Mouse (Mus musculus) large intestine, adult 2 months (tissue): ENCODE measurements around the gene Vkorc1. TPM values are rescaled to one million over a fixed set of nuclear protein-coding genes. Genes with fewer than 3 reads are reported as not detected.

ENCODE experiments used
- DNase-seq: peaks from one replicate; pipeline ENCODE4 v3.0.0-alpha.2; 2012; ENCODE audit warnings: low read depth, low spot score
- whole genome bisulfite sequencing: fragments of 180-500 bp; shearing (Covaris S2); methylation state at CpG from one replicate; pipeline ENCODE4 v1.1.7; 2018; 5-methylcytosine and 5-hydroxymethylcytosine counted together
- polyA plus RNA-seq: library from polyadenylated mRNA; depleted of rRNA; stranded (reverse); fragments of >200 nt; gene quantifications from 2 replicates; pipeline ENCODE4 v1.2.3, GENCODE M21; 2012; rRNA removed

The Vkorc1 gene
- polyA plus RNA-seq, 1 experiment = 83.9 TPM

DNA sequence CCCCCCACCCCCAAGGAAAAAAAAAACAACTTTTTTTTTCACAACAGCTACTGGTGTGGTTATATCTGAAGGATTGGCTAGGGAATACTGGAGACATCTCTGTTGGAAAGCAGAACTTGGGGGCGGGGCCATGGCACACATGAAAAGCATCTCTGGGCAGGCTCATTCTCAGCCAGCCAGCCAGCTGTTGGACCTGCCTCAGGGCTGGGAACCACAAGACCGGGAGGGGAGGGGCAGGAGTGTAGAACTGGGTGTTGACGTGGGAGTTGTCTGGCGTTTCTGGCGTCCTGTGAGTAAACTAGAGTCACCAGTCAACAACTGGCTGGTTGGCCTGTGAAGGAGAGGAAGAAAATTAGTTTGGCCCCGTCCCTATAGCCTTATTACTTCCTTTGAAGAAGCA, 9.5 kb downstream of the Vkorc1 start:
- no peak for DNase-seq
- WGBS = 23% methylated on average over 6 of the region's 6 CpGs

DNA sequence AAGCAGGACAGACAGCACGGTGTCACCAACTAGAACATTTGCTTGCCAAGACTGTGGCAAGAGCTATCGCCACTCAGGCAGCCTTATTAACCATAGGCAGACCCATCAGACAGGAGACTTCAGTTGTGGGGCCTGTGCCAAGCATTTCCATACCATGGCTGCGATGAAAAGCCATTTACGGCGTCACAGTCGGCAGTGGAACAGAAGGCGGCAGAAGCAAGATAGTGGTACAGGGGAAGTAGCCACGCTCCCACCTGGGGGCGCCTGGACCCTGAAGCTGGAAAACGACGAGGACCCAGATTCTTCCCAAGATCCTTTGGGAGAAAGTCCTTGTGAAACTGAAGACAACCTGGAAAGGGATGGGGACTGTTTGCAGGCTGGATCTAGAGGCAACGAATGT, 15.0 kb downstream of the Vkorc1 start:
- WGBS = 83% methylated on average over 12 of the region's 12 CpGs
- DNase-seq = no peak

DNA sequence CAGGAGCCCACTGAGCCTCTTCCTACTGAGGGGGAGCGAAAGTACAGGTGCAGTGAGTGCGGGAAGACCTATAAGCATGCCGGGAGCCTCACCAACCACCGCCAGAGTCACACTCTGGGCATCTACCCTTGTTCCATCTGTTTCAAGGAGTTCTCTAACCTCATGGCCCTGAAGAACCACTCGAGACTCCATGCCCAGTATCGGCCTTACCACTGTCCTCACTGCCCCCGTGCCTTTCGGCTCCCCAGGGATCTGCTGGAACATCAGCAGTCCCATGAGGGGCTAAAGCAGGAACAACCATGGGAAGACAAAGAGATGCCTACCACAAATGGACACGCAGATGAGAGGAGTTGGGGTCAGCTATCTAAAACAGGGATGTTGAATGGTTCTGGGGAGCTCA, 16.1 kb downstream of the Vkorc1 start:
- WGBS = 94% methylated on average over 9 of the region's 9 CpGs
- no peak for DNase-seq

DNA sequence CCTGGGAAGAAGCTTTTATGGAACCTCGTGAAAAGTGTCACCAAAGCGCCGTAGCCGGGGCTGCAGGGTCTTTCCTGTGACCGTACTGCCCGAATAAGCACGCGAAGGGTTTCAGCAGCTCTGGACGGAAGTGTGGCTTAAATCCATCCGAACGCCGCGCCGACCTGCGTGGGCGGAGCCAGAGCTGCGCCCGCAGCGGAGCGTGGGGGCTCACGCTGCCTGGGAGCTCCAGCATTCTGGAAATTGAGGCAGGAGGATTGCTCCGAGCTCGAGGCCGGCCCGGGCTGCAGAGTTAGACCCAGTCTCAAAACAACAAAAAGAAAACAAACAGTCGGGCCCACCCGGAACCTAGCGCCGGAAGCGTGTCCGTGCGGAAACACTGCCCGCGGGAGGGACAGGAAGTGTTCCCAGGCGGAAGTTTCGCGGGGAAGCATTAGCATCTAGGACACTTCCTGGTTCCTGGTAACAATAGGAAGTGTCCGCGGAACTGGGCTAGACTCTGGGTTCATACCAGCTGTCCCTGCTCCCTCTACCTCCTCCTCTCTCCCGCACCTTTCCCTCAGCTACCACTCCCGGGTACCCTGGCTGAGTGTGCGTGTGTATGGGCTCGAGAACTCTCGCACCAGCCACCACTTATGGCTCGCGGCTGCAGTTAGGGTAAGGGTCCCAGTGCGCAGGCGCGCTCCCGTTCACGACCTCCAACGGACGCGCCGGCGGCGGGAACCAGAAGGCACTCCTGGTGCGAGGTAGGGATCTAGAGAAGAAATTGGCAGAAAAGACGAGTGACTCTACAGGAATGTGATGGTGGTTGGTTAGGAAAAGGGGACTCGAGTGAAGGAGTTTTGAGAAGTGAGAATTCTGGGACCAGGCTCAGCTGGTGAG, 18.7 kb downstream of the Vkorc1 start, which contains the start of gene Zfp668:
Gene Zfp668 (minus strand): TSS at position 362 of the 882 bp plus-strand sequence.
- WGBS = under 1% methylated on average over 60 of the region's 60 CpGs
- DNase-seq = peak; percentile 73

DNA sequence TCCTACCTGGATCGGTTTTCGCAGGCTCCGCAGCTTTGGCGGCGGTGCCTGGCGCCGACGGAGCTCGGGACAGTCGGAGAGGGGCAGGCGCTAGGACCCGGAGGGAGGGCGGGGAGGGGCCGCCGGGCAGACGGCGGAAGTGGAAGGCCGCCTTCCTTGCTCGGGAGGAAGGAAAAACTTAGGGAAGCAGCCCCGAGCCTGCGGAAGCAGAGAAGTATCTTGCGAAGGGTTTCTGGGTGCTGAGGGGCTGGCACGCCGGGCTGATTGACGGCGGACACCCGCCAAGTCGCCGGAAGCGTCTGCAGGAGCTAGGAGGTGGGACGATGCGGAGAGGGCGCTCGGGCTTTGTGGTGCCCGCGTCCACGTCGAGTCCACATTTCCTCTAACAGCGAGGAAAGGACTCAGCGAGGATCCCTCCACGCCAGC, 19.4 kb downstream of the Vkorc1 start, which contains the start of gene Zfp646:
Gene Zfp646 (plus strand): TSS at position 181 of the 426 bp plus-strand sequence.
- peak; percentile 57 for DNase-seq
- WGBS = under 1% methylated on average over 41 of the region's 41 CpGs

DNA sequence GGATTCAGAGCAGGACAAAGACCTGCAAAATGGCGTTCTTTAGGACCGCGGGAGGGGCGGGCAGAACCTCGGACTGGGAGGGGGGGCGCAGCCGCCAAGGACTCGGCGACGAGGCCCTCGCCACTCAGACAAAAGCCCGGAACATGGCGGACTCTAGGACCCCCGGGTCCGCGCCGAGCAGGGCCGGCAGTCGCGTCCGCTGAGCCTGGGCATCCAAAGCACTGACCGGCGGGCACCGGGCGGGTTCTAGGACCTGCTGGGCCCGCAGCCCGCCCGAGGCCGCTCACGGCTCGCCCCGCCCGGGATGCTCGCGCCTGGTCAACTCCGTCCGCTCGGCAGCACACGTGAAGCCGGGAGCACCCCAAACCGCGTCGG, 19.8 kb downstream of the Vkorc1 start:
- peak; percentile 73 for DNase-seq
- WGBS = under 1% methylated on average over 43 of the region's 43 CpGs

DNA sequence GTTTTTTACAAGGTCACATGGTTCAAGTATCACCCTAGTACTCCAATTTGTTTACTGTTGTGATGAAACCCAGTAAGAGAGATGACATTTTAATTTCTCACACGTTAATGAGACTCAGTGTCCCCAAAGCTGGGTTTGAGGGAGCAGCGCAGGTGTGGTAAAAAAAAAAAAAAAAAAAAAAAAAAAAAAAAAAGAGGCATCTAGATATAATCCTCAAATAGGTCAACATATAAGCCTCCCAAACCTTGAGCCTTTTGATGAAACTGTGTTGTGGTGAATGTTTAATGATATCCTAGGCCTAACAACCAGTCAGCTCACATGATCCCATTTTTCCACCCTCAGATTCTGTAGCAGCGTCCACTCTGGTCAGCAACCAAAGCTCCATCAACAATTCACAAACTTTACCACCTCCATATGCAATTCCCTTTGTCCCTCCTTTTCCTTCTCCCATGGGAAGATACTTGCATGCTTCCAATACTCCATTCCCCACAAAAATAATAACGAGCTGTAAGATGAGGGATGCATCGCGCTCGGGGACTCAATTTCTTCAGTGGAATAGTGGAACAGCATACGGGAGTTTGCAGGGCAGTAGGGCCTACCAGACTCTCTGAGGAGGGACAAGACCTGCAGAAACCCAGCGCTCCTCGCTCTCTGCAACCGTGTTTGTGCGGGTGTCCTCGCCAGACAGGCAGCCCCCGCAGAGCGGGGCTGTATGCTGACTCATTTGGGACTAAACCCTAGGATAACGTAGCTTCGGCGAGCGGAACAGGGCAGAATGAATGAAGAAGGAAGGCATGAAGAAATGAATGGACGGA, 20.4 kb downstream of the Vkorc1 start:
- WGBS = 3% methylated on average over 20 of the region's 20 CpGs
- no peak for DNase-seq

DNA sequence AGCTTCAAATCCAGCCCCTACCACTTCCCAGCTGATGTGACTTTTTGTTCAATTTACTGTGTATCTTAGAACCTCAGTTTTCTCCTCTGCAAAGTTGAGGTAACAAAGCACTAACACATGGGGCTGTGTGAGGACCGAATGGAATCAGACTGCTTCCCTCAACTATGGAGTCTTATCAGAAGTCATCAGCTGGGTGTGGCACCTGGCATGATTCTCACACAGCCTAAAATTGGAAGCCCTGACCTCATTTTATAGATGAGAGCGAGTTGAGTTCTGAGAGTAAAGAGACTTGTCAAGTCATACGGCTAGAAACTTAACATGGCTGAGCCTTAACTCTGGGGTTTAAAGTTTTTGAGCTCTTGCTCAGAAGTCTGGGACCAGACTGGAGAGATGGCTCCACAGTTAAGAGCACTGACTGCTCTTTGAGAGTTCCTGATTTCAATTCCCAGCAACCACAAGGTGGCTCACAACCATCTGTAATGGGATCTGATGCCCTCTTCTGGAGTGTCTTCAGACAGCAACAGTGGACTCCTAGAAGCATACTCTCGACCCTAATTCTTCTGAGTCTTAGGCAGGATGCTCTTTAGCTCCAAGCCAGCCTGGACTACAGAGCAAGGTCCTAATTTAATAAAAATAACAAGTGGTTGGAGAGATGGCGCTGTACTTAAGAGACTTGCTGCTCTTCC, 25.1 kb downstream of the Vkorc1 start:
- 53% methylated on average over 5 of the region's 5 CpGs for WGBS
- no peak for DNase-seq

DNA sequence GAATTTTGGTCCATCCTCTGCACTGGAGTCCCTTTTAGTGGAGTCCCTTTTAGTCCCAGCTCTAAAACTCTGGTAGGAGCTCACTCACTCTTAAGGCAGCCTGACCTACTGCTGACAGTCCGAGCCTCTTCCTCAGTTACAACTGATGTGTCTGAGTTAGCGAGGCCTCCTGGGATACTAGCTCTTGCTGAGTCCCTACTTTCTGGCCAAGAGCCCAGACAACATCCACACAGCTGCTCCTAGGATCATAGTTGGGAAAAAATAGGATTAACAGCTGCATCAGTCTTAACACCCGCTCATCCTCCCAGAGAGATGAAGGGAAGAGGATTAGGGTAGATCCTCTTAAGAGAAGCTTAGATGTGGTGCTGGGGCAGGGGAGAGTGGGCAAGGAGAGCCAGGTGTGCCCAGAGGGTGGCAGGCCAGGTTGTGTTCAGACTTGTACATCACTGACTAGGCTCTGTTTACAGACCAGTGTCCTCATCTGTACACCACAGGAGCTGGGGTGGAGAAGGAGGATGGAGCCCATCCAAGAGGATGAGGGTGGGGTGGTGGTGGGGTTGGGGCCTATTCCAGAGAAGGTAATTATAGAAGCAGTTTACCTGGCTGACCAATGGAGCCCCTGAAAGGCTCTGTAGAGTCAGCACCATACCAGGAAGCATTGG, 26.1 kb downstream of the Vkorc1 start:
- DNase-seq = no peak
- WGBS = 61% methylated on average over 3 of the region's 3 CpGs

DNA sequence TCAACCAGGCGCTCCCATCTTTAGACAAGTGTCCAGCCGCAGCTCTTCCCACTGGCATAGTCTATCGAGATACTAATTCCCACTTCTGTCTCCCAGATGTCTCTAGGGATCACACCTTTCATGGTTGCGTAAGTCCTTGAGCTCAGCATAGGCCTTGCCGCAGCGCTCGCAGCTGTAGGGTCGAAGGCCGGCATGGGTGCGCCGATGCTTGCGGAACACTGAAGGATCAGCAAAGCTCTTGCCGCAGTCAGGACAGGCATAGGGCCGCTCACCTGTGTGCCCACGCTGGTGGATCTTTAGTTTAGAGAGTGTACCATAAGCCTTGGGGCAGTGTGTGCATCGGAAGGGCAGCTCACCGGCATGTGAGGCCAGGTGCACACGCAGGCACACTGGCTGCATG, 27.8 kb downstream of the Vkorc1 start:
- WGBS = 96% methylated on average over 18 of the region's 18 CpGs
- no peak for DNase-seq

DNA sequence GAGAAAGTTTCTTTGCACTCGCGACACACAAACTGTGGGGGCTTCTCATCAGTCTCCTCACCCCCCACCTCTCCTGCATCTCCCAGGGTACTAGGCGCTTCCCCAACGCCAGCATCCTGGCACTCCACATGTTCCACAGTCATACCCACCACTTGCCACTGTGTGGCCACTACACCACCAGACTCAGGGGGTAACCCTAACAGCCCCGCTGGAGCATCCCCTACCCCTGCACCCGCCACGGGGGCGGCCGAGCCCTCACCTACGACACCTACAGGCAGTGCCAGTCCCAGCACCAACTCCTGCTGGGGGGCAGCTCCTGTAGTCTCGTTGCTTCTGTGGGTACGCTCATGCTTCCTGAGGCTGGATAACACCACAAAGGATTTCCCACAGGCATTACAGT, 29.0 kb downstream of the Vkorc1 start:
- DNase-seq = no peak
- WGBS = 92% methylated on average over 12 of the region's 12 CpGs

DNA sequence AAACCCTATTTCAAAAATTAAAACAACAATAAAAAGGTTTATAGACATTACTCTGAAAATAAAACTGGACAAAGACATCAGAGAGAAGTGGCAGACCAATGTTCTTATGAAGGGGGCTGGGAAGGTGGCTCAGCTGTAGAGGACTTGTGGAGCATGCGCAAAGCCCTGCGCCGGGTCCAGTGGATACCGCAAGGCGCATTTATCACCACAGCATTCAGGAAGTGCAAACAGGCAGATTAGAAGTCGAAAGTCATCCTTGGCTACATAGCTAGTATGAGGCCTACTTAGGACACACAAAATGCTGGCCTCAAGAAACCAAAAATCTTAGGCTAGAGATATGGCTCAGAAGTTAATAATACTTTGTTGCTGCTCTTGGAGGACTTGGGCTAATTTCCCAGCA, 37.2 kb downstream of the Vkorc1 start:
- no peak for DNase-seq
- WGBS = 90% methylated on average over 6 of the region's 6 CpGs

DNA sequence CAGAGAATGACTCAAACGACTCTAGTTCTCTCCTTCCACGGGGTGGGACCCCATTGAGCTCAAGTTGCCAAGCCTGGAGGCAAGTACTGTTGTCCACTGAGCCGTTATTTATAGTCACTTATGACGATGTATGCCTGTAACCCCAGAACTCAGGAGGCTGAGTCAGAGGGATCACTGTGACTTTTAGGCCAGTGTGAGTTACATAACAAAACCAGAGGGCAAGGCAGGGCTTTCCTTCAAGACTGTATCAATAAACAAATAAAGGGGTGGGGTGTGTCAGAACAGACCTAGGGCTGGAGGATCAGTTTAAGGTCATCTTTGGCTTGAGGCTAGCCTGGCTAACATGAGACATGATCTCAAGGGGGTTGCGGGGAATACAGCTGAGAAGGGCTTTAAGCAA, 44.5 kb downstream of the Vkorc1 start:
- DNase-seq = no peak
- 28% methylated on average over 5 of the region's 5 CpGs for WGBS

DNA sequence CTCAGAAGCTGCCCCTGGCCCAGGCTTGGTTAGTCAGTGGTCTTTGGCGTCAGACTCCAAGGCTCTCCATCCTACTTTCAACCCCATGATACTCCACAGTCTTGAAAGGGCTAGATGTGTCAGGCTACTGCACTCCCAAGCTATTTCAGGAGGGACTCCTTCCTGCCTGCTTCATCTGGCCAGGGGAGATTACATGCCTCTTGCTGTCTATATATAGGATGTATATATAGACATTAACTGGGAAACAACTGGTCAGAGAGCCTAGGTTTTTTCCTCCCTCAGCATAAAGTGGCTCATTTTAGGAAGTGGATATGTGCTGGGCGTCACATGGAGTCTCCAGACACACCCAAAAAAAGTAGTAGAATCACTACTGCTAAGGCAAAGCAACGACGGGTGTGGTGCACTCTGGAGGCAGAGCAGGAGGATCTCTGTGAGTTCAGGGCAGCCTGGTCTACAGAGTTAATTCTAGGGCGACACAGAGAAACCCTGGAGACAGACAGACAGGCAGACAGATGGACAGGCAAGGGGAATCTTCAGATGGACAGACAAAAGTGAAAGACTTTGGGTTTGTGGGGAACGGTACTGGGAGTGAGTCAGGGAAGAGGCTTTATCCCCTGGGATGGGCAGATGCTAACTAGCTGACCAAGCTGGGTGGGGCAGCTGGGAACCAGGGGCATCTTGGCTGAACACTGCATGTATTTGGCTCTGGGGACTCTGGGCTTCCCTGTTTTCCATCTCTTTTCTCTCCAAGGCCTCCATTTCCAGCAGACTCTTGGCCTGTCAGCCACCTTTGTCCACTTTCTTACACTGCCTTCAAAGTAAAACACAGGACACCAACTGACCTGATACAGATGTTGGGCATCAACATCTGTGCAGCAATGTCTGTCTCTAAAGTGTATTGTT, 45.2 kb downstream of the Vkorc1 start:
- 47% methylated on average over 6 of the region's 6 CpGs for WGBS
- no peak for DNase-seq

Other genes starting within 250 kb of the Vkorc1 start
- gene Bcl7c, start 186.7 kb downstream of the Vkorc1 start, polyA plus RNA-seq = 17.5 and 21.2 TPM in 2 replicates
- 3.0 and 3.4 TPM in 2 replicates for gene Ctf1, start 182.9 kb downstream of the Vkorc1 start, polyA plus RNA-seq
- not detected in 2 replicates for gene Ctf2, start 163.5 kb downstream of the Vkorc1 start, polyA plus RNA-seq
- 28.6 and 34.4 TPM in 2 replicates for gene Fbxl19, start 151.1 kb downstream of the Vkorc1 start, polyA plus RNA-seq
- 15.7 and 20.5 TPM in 2 replicates for gene Orai3, start 125.8 kb downstream of the Vkorc1 start, polyA plus RNA-seq
- gene Setd1a, start 118.9 kb downstream of the Vkorc1 start, polyA plus RNA-seq = 6.7 and 6.8 TPM in 2 replicates
- not detected in 2 replicates for gene Gm49388, start 110.0 kb downstream of the Vkorc1 start, polyA plus RNA-seq
- 55.9 and 69.1 TPM in 2 replicates for gene Hsd3b7, start 95.0 kb downstream of the Vkorc1 start, polyA plus RNA-seq
- gene Stx4a, start 71.3 kb downstream of the Vkorc1 start, polyA plus RNA-seq = 64.0 and 81.2 TPM in 2 replicates
- gene Stx1b, start 71.1 kb downstream of the Vkorc1 start, polyA plus RNA-seq = 1.7 and 3.1 TPM in 2 replicates
- gene Zfp646, start 19.4 kb downstream of the Vkorc1 start, polyA plus RNA-seq = 12.8 and 19.5 TPM in 2 replicates
- gene Zfp668, start 18.8 kb downstream of the Vkorc1 start, polyA plus RNA-seq = 5.4 and 5.9 TPM in 2 replicates
- gene Prss53, start 4.6 kb downstream of the Vkorc1 start, polyA plus RNA-seq = 0.80 and 1.1 TPM in 2 replicates
- not detected in 2 replicates for gene Gm21974, start 163 bp downstream of the Vkorc1 start, polyA plus RNA-seq
- 82.2 and 87.5 TPM in 2 replicates for gene Bckdk, start 8.5 kb upstream of the Vkorc1 start, polyA plus RNA-seq
- gene Kat8, start 16.9 kb upstream of the Vkorc1 start, polyA plus RNA-seq = 14.2 and 14.8 TPM in 2 replicates
- gene Prss8, start 34.5 kb upstream of the Vkorc1 start, polyA plus RNA-seq = 33.4 and 34.9 TPM in 2 replicates
- 3.2 and 4.4 TPM in 2 replicates for gene Prss36, start 51.1 kb upstream of the Vkorc1 start, polyA plus RNA-seq
- gene Fus, start 71.8 kb upstream of the Vkorc1 start, polyA plus RNA-seq = 187 and 218 TPM in 2 replicates
- gene Pycard, start 98.2 kb upstream of the Vkorc1 start, polyA plus RNA-seq = 928 and 1,122 TPM in 2 replicates
- 6.8 and 9.8 TPM in 2 replicates for gene Trim72, start 108.3 kb upstream of the Vkorc1 start, polyA plus RNA-seq
- 10.1 and 14.0 TPM in 2 replicates for gene Itgam, start 167.0 kb upstream of the Vkorc1 start, polyA plus RNA-seq
- gene Gm49368, start 167.1 kb upstream of the Vkorc1 start, polyA plus RNA-seq = 0.02 and 0.04 TPM in 2 replicates
- gene Itgax, start 233.9 kb upstream of the Vkorc1 start, polyA plus RNA-seq = 6.7 and 13.6 TPM in 2 replicates